Mouse (Mus musculus) stomach, embryonic 16.5 days (tissue): ENCODE data around the gene Gm49027. TPM values are rescaled to one million over a fixed set of nuclear protein-coding genes. Genes with fewer than 3 reads are reported as not detected.

Experiments
- ATAC-seq: fragments of 200-750 bp; cut with Nextera tagmentation; 2 replicates; pipeline ENCODE4 v1.8.0; 2017; ENCODE audit warnings: moderate number of reproducible peaks, moderate TSS enrichment; ENCODE audit not compliant: insufficient read depth, low FRiP score
- H3K27ac ChIP-seq: fragments of 300-500 bp; sonication (generic); 2 replicates; pipeline ENCODE4 v1.5.1; 2014; ENCODE audit warnings: low read length
- H3K27me3 ChIP-seq: fragments of 300-500 bp; sonication (generic); 2 replicates; pipeline ENCODE4 v1.6.1; 2014; ENCODE audit warnings: low read length, control low read depth, mixed read lengths; ENCODE audit not compliant: control insufficient read depth, insufficient read depth
- H3K36me3 ChIP-seq: fragments of 300-500 bp; sonication (generic); 2 replicates; pipeline ENCODE4 v1.6.1; 2014; ENCODE audit warnings: low read length; ENCODE audit not compliant: control insufficient read depth, insufficient read depth
- H3K4me1 ChIP-seq: fragments of 300-500 bp; sonication (generic); 2 replicates; pipeline ENCODE4 v1.6.1; 2014; ENCODE audit warnings: low read length, control low read depth, mixed read lengths; ENCODE audit not compliant: control insufficient read depth, insufficient read depth
- H3K4me2 ChIP-seq: fragments of 300-500 bp; sonication (generic); 2 replicates; pipeline ENCODE4 v1.6.1; 2014; ENCODE audit warnings: low read depth, low read length, mixed read lengths
- H3K4me3 ChIP-seq: fragments of 300-500 bp; sonication (generic); replicated peaks from 2 replicates; pipeline ENCODE4 v1.5.1; 2014; ENCODE audit warnings: mild to moderate bottlenecking, low read length
- H3K9ac ChIP-seq: fragments of 300-500 bp; sonication (generic); 2 replicates; pipeline ENCODE4 v1.6.1; 2014; ENCODE audit warnings: low read length
- H3K9me3 ChIP-seq: fragments of 300-500 bp; sonication (generic); replicated peaks from 2 replicates; pipeline ENCODE4 v1.6.1; 2016; ENCODE audit warnings: low read length, control low read depth; ENCODE audit not compliant: control insufficient read depth
- WGBS: fragments of 180-500 bp; shearing (Covaris S2); extraction: QIAGEN DNeasy Blood & Tissue Kit; methylation state at CpG from one replicate; pipeline ENCODE4 v1.1.7; 2014; 5-methylcytosine and 5-hydroxymethylcytosine counted together
- microRNA-seq: library from miRNA; unstranded; fragments of <30 nt; microRNA quantifications from one replicate; pipeline ENCODE4, GENCODE M21; 2016
- polyA plus RNA-seq: library from polyadenylated mRNA; unstranded; fragments of >200 nt; fragmentation: Nextera tagmentation; extraction: Ambion mirVana; gene quantifications from 2 replicates; pipeline ENCODE4 v1.2.1, GENCODE M21; 2015

Gm49027 gene
- polyA plus RNA-seq, 1 experiment from 2014 or later, result 4.2 TPM

- 74% methylated on average over 11 of the region's 11 CpGs for WGBS
- H3K4me1 ChIP-seq, result no peaks in the 10 kb centered on the region
- no peak overlapping the region for H3K4me3 ChIP-seq
- H3K9ac ChIP-seq, result no peak overlapping the region
- no peaks in the 10 kb centered on the region for H3K9me3 ChIP-seq
- no peaks in the 10 kb centered on the region for H3K36me3 ChIP-seq
- H3K27ac ChIP-seq, result no peak overlapping the region
- no peak for ATAC-seq
- no peak overlapping the region for H3K4me2 ChIP-seq
- no peaks in the 10 kb centered on the region for H3K27me3 ChIP-seq
Measured at GRCm38 (mm10) chr5:123487659-123488395, 37.5 kb downstream of the Gm49027 start.

GRCm38 (mm10) chr5:123473817-123474216 is 51.5 kb downstream of the Gm49027 start:
- Histone ChIP-seq H3K4me1 (no peaks in the 10 kb centered on the region), H3K9ac (no peak overlapping the region), H3K36me3 (no peaks in the 10 kb centered on the region), H3K4me3 (no peak overlapping the region), H3K27ac (no peak overlapping the region), H3K27me3 (no peaks in the 10 kb centered on the region), H3K9me3 (no peaks in the 10 kb centered on the region), H3K4me2 (no peak overlapping the region)
- no peak for ATAC-seq
- 76% methylated on average over 5 of the region's 5 CpGs for WGBS

- H3K36me3 ChIP-seq, result no peaks in the 10 kb centered on the region
- H3K4me2 ChIP-seq, result peak overlapping the region; percentile 41
- H3K9me3 ChIP-seq, result no peaks in the 10 kb centered on the region
- WGBS, result 9% methylated on average over 10 of the region's 10 CpGs
- no peak overlapping the region for H3K27ac ChIP-seq
- no peaks in the 10 kb centered on the region for H3K27me3 ChIP-seq
- H3K9ac ChIP-seq, result peak overlapping the region; percentile 13; the same call in 1 of the 2 replicates
- peak overlapping the region; percentile 12 for H3K4me3 ChIP-seq
- no peaks in the 10 kb centered on the region for H3K4me1 ChIP-seq
- ATAC-seq, result no peak
Measured at GRCm38 (mm10) chr5:123470784-123471400, 54.4 kb downstream of the Gm49027 start.

DNA sequence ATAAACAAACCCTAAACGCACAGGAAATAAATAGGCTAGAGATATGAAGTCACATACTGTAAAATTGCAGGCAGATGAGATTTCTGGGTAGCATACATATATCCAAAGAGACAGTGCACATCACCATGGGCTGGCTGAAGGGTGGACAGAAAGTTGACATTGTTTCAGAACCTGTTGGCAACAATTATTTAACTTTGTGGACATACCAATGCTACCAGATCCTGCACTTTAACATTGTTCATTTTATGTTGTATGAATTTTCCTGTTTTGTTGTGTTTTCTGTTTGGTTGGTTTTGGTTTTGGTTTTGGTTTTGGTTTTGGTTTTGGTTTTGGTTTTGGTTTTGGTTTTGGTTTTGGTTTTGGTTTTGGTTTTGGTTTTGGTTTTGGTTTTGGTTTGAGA is 60.6 kb downstream of the Gm49027 start:
- WGBS, result 82% methylated on average over 1 of the region's 1 CpGs

More for the DNA sequence above, 60.6 kb downstream of the Gm49027 start:
- Histone ChIP-seq H3K4me2 (no peak overlapping the region), H3K9ac (no peak overlapping the region), H3K4me1 (no peaks in the 10 kb centered on the region), H3K4me3 (no peak overlapping the region), H3K27me3 (no peaks in the 10 kb centered on the region), H3K9me3 (no peaks in the 10 kb centered on the region), H3K36me3 (no peaks in the 10 kb centered on the region), H3K27ac (no peak overlapping the region)
- ATAC-seq, result no peak

Small RNA genes within 50 kb of the gene (microRNA-seq; reads per million reads assigned to microRNA genes)
- gene Mir7647, result 0.66 reads per million

Other genes with a start within 250 kb of the Gm49027 start
- 18.7 and 20.4 TPM in 2 replicates for gene Bcl7a, start 181.7 kb downstream of the Gm49027 start, polyA plus RNA-seq
- gene Mlxip, start 130.7 kb downstream of the Gm49027 start, polyA plus RNA-seq, result 17.3 and 17.4 TPM in 2 replicates
- not detected in 2 replicates for gene Lrrc43, start 36.2 kb downstream of the Gm49027 start, polyA plus RNA-seq
- not detected in 2 replicates for gene Il31, start 36.0 kb downstream of the Gm49027 start, polyA plus RNA-seq
- 0.19 and 0.90 TPM in 2 replicates for gene B3gnt4, start 15.0 kb downstream of the Gm49027 start, polyA plus RNA-seq
- gene Diablo, start 1.3 kb downstream of the Gm49027 start, polyA plus RNA-seq, result 94.8 and 100 TPM in 2 replicates
- 24.8 and 25.0 TPM in 2 replicates for gene Vps33a, start 47.5 kb upstream of the Gm49027 start, polyA plus RNA-seq
- 40.6 and 46.1 TPM in 2 replicates for gene Clip1, start 159.1 kb upstream of the Gm49027 start, polyA plus RNA-seq
- 61.1 and 64.5 TPM in 2 replicates for gene Zcchc8, start 195.6 kb upstream of the Gm49027 start, polyA plus RNA-seq
- gene Rsrc2, start 223.9 kb upstream of the Gm49027 start, polyA plus RNA-seq, result 105 and 106 TPM in 2 replicates
- gene Kntc1, start 224.2 kb upstream of the Gm49027 start, polyA plus RNA-seq, result 23.6 and 31.0 TPM in 2 replicates